8 mouse cellular contexts compared by ENCODE assay signal in genomic region chrX:73673619-73673967, GRCm38 (mm10). TPM values are rescaled to one million over a fixed set of nuclear protein-coding genes. Genes with fewer than 3 reads are reported as not detected.
A peak's percentile ranks its signal among the peaks of the same experiment; 100 is the strongest.
DNase-seq lines count a peak whose midpoint lies in the region; ATAC-seq and TF ChIP-seq lines count a peak whose summit lies in the region.

No protein-coding gene starts in this region.

- peak; percentile 10 for DNase-seq in embryo, embryonic 10.5 days (ENCODE audit: low spot score)
- no peak for DNase-seq in embryo, embryonic 9.5 days (ENCODE audit: extremely low spot score)
- no peak for DNase-seq in spleen, adult 2 months (ENCODE audit: low read depth in 1 of 2, low spot score in 2 of 2)
- no peak for DNase-seq in spleen, postnatal 4 days (ENCODE audit: low spot score in 2 of 2)
- no peak for DNase-seq in limb, embryonic 14.5 days (ENCODE audit: low spot score)
- DNase-seq in left cerebral cortex, postnatal 36 days (ENCODE audit: low spot score in 2 of 2), result no peak
- no peak for DNase-seq in thymus, postnatal 25 days

- peak overlapping the region; percentile 27; the same call in 1 of the 2 replicates for H3K4me3 ChIP-seq in spleen, adult 2 months (ENCODE audit: extremely low read depth, insufficient read depth, insufficient read length)
- peak overlapping the region; percentile 55 for H3K4me3 ChIP-seq in limb, embryonic 14.5 days (replicated peaks; ENCODE audit: low read length)
- peak overlapping the region; percentile 58 for H3K4me3 ChIP-seq in stomach, embryonic 15.5 days (replicated peaks)

- TF ChIP-seq POLR2A in spleen, adult 2 months (IDR thresholded peaks at IDR 0.05; ENCODE audit: low read depth, low read length), result no peak
- TF ChIP-seq POLR2A in limb, embryonic 14.5 days (IDR thresholded peaks at IDR 0.05; ENCODE audit: borderline replicate concordance, extremely low read depth, insufficient read depth, insufficient read length), result no peak

- no peak overlapping the region for H3K27ac ChIP-seq in spleen, adult 2 months (ENCODE audit: insufficient read depth, low read length)
- peak overlapping the region; percentile 58 for H3K27ac ChIP-seq in limb, embryonic 14.5 days (replicated peaks; ENCODE audit: low read depth, low read length)
- H3K27ac ChIP-seq in stomach, embryonic 15.5 days, result no peak overlapping the region

- no peaks in the 10 kb centered on the region for H3K36me3 ChIP-seq in spleen, adult 2 months (ENCODE audit: control insufficient read depth, insufficient read depth, low read length)
- peaks cover 9% of the 10 kb centered on the region; the same call in 1 of the 2 replicates for H3K36me3 ChIP-seq in limb, embryonic 14.5 days (ENCODE audit: control insufficient read depth, insufficient read depth, low read length)
- H3K36me3 ChIP-seq in stomach, embryonic 15.5 days, result no peaks in the 10 kb centered on the region

- peak overlapping the region; percentile 64 for H3K4me2 ChIP-seq in limb, embryonic 14.5 days (replicated peaks; ENCODE audit: low read depth, low read length, severe bottlenecking)
- H3K4me2 ChIP-seq in stomach, embryonic 15.5 days, result peak overlapping the region; percentile 67

- H3K27me3 ChIP-seq in spleen, adult 2 months (ENCODE audit: control insufficient read depth, insufficient read depth, low read length), result peaks cover 4% of the 10 kb centered on the region; the same call in 1 of the 2 replicates
- H3K27me3 ChIP-seq in limb, embryonic 14.5 days (ENCODE audit: control insufficient read depth, insufficient read depth, low read length), result no peaks in the 10 kb centered on the region
- H3K27me3 ChIP-seq in stomach, embryonic 15.5 days (replicated peaks), result no peaks in the 10 kb centered on the region

- ATAC-seq in limb, embryonic 14.5 days (ENCODE audit: low FRiP score, low read depth), result no peak
- ATAC-seq in stomach, embryonic 15.5 days (ENCODE audit: insufficient read depth, low FRiP score, low read depth), result no peak

- no peak for TF ChIP-seq CTCF in spleen, adult 2 months (IDR thresholded peaks at IDR 0.05; ENCODE audit: extremely low read depth, insufficient read depth, insufficient read length, insufficient replicate concordance)

- 28% methylated on average over 42 of the region's 42 CpGs for WGBS in spleen, adult 2 months
- WGBS in limb, embryonic 14.5 days, result 9% methylated on average over 11 of the region's 42 CpGs
- 18% methylated on average over 24 of the region's 42 CpGs for WGBS in stomach, embryonic 15.5 days

- no peaks in the 10 kb centered on the region for H3K9me3 ChIP-seq in limb, embryonic 14.5 days (ENCODE audit: control insufficient read depth, low read length)
- no peaks in the 10 kb centered on the region for H3K9me3 ChIP-seq in stomach, embryonic 15.5 days

- H3K4me1 ChIP-seq in spleen, adult 2 months (ENCODE audit: control insufficient read depth, insufficient read depth, insufficient read length), result peaks cover 4% of the 10 kb centered on the region; the same call in 1 of the 2 replicates
- H3K4me1 ChIP-seq in limb, embryonic 14.5 days (ENCODE audit: control insufficient read depth, insufficient read depth, low read length), result 0 out of 2 replicates have a peak, but pooled peaks cover 3% of the 10 kb centered on the region
- no peaks in the 10 kb centered on the region for H3K4me1 ChIP-seq in stomach, embryonic 15.5 days

- peak overlapping the region; percentile 76 for H3K9ac ChIP-seq in limb, embryonic 14.5 days (ENCODE audit: low read depth, low read length, severe bottlenecking)
- peak overlapping the region; percentile 54 for H3K9ac ChIP-seq in stomach, embryonic 15.5 days

- intact Hi-C loops in left cerebral cortex, postnatal 36 days (cut with DNase I), result no loop called here

RNA-seq across cellular contexts. Expression of gene Slc6a8, which starts 0.6 kb away (rescaled TPM):
- 4.5 and 5.5 TPM in 2 replicates for polyA plus RNA-seq in spleen, adult 2 months (2012; rRNA removed)
- 71.9 and 98.9 TPM in 2 replicates for polyA plus RNA-seq in limb, embryonic 14.5 days (2012; rRNA removed)
- polyA plus RNA-seq in limb, embryonic 14.5 days (2014; fragmentation: Nextera tagmentation; extraction: Ambion mirVana), result 11.9 and 12.5 TPM in 2 replicates
- polyA plus RNA-seq in stomach, embryonic 15.5 days (2015; fragmentation: Nextera tagmentation; extraction: Ambion mirVana), result 6.8 and 7.1 TPM in 2 replicates
- total RNA-seq in left cerebral cortex, postnatal 36 days (2021), result 100 to 1,000 TPM in 1 of 2 experiments, 10 to 100 TPM in 1; 98.6 to 104 TPM

RNA-seq across cellular contexts. Expression of gene Pnck, which starts 13.7 kb away (rescaled TPM):
- polyA plus RNA-seq in spleen, adult 2 months (2012; rRNA removed), result 2.8 and 3.2 TPM in 2 replicates
- 27.4 and 34.4 TPM in 2 replicates for polyA plus RNA-seq in limb, embryonic 14.5 days (2012; rRNA removed)
- 20.9 and 22.7 TPM in 2 replicates for polyA plus RNA-seq in limb, embryonic 14.5 days (2014; fragmentation: Nextera tagmentation; extraction: Ambion mirVana)
- 17.7 and 20.4 TPM in 2 replicates for polyA plus RNA-seq in stomach, embryonic 15.5 days (2015; fragmentation: Nextera tagmentation; extraction: Ambion mirVana)
- total RNA-seq in left cerebral cortex, postnatal 36 days (2021), result 10 to 100 TPM; 84.2 to 96.1 TPM

RNA-seq across cellular contexts. Expression of gene Dusp9, which starts 34.4 kb away (rescaled TPM):
- 0.87 and 1.4 TPM in 2 replicates for polyA plus RNA-seq in spleen, adult 2 months (2012; rRNA removed)
- 10.9 and 13.9 TPM in 2 replicates for polyA plus RNA-seq in limb, embryonic 14.5 days (2012; rRNA removed)
- polyA plus RNA-seq in limb, embryonic 14.5 days (2014; fragmentation: Nextera tagmentation; extraction: Ambion mirVana), result 2.4 and 5.0 TPM in 2 replicates
- 15.0 and 16.9 TPM in 2 replicates for polyA plus RNA-seq in stomach, embryonic 15.5 days (2015; fragmentation: Nextera tagmentation; extraction: Ambion mirVana)
- total RNA-seq in left cerebral cortex, postnatal 36 days (2021), result 1 to 10 TPM in 1 of 2 experiments, under 1 TPM in 1; 0.75 to 1.0 TPM

RNA-seq across cellular contexts. Expression of gene Bcap31, which starts 42.4 kb away (rescaled TPM):
- polyA plus RNA-seq in spleen, adult 2 months (2012; rRNA removed), result 18.7 and 23.9 TPM in 2 replicates
- polyA plus RNA-seq in limb, embryonic 14.5 days (2012; rRNA removed), result 82.5 and 97.4 TPM in 2 replicates
- 235 and 239 TPM in 2 replicates for polyA plus RNA-seq in limb, embryonic 14.5 days (2014; fragmentation: Nextera tagmentation; extraction: Ambion mirVana)
- 270 and 283 TPM in 2 replicates for polyA plus RNA-seq in stomach, embryonic 15.5 days (2015; fragmentation: Nextera tagmentation; extraction: Ambion mirVana)
- 10 to 100 TPM; 77.9 to 83.8 TPM for total RNA-seq in left cerebral cortex, postnatal 36 days (2021)

RNA-seq across cellular contexts. Expression of gene Abcd1, which starts 42.8 kb away (rescaled TPM):
- polyA plus RNA-seq in spleen, adult 2 months (2012; rRNA removed), result 45.8 and 51.7 TPM in 2 replicates
- 20.2 and 25.3 TPM in 2 replicates for polyA plus RNA-seq in limb, embryonic 14.5 days (2012; rRNA removed)
- polyA plus RNA-seq in limb, embryonic 14.5 days (2014; fragmentation: Nextera tagmentation; extraction: Ambion mirVana), result 15.2 and 16.8 TPM in 2 replicates
- polyA plus RNA-seq in stomach, embryonic 15.5 days (2015; fragmentation: Nextera tagmentation; extraction: Ambion mirVana), result 18.6 and 19.5 TPM in 2 replicates
- total RNA-seq in left cerebral cortex, postnatal 36 days (2021), result 10 to 100 TPM; 11.8 to 13.6 TPM
